In the genomic region with DNA sequence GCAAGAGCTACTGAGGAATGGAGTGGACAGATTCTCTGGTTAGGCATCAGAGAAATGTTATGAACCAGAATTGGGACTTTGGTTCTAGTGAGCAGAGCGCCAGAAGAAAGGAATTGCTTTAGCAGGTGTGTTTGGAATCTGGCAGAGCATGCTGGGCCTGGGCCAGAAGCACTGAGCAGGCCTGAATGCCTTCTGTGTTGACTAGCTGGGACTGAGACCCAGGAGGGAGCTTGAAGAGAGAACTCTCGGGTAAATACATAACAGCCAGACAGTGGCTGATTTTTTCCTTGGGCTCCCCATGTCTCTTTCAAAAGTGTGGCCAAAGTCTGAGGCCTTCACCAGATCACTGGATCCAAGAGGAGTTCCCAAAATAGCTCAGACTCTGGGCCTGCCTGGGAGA, we compare ENCODE assay signal across 10 mouse cellular contexts.
DNase-seq lines count a peak whose midpoint lies in the region; ATAC-seq lines count a peak whose summit lies in the region.
"Had no signal": no experiment of that assay in that cellular context is flagged by ENCODE, and none has a peak within 500 bp of the region (broad histone marks: within the 10 kb centered on the region; RNA-seq: fewer than 3 reads in every experiment).

No protein-coding gene starts in this region.

- H3K4me2 ChIP-seq in heart, embryonic 13.5 days: no peak overlapping the region
- H3K4me2 ChIP-seq in hindbrain, embryonic 11.5 days (replicated peaks; ENCODE audit: low read depth, low read length): no peak overlapping the region

- DNase-seq in frontal cortex, postnatal 14 days (ENCODE audit: low spot score in 2 of 2): no peak
- peak; percentile 67 for DNase-seq in cerebellum, adult 11-12 months
- no peak for DNase-seq in limb, embryonic 10.5 days (ENCODE audit: low spot score)
- DNase-seq in neural tube, embryonic 10.5 days (ENCODE audit: extremely low spot score, low spot score): no peak
- no peak for DNase-seq in spleen, postnatal 36 days (ENCODE audit: low spot score in 2 of 2)
- DNase-seq in hindbrain, embryonic 11.5 days (ENCODE audit: low spot score): no peak

- no peak overlapping the region for H3K9ac ChIP-seq in heart, embryonic 13.5 days
- H3K9ac ChIP-seq in hindbrain, embryonic 11.5 days (ENCODE audit: low read depth, low read length): no peak overlapping the region

- 58% methylated on average over 2 of the region's 2 CpGs for WGBS in heart, embryonic 13.5 days
- 92% methylated on average over 2 of the region's 2 CpGs for WGBS in limb, embryonic 10.5 days
- 74% methylated on average over 2 of the region's 2 CpGs for WGBS in hindbrain, embryonic 11.5 days

- 0 out of 2 replicates have a peak overlapping the region, but pooled peaks have one; percentile 2 for H3K27ac ChIP-seq in heart, embryonic 13.5 days (replicated peaks)
- peak overlapping the region; percentile 5; the same call in 1 of the 2 replicates for H3K27ac ChIP-seq in limb, embryonic 10.5 days
- H3K27ac ChIP-seq in hindbrain, embryonic 11.5 days (ENCODE audit: low read depth, low read length): no peak overlapping the region
- H3K27ac ChIP-seq: kidney, postnatal 0 days had no signal

- no peaks in the 10 kb centered on the region for H3K27me3 ChIP-seq in heart, embryonic 13.5 days (replicated peaks)
- H3K27me3 ChIP-seq in limb, embryonic 10.5 days (ENCODE audit: low read depth, poor library complexity, severe bottlenecking): no peaks in the 10 kb centered on the region
- H3K27me3 ChIP-seq in hindbrain, embryonic 11.5 days (ENCODE audit: control insufficient read depth, insufficient read depth, low read length): no peaks in the 10 kb centered on the region

- H3K9me3 ChIP-seq in heart, embryonic 13.5 days: no peaks in the 10 kb centered on the region
- no peaks in the 10 kb centered on the region for H3K9me3 ChIP-seq in limb, embryonic 10.5 days (replicated peaks)
- no peaks in the 10 kb centered on the region for H3K9me3 ChIP-seq in hindbrain, embryonic 11.5 days (ENCODE audit: control insufficient read depth, low read length)

- H3K4me3 ChIP-seq in heart, embryonic 13.5 days: no peak overlapping the region
- H3K4me3 ChIP-seq in limb, embryonic 10.5 days: no peak overlapping the region
- no peak overlapping the region for H3K4me3 ChIP-seq in hindbrain, embryonic 11.5 days (ENCODE audit: low read depth, low read length)
- H3K4me3 ChIP-seq: myocyte had no signal

- no peaks in the 10 kb centered on the region for H3K36me3 ChIP-seq in heart, embryonic 13.5 days
- no peaks in the 10 kb centered on the region for H3K36me3 ChIP-seq in limb, embryonic 10.5 days
- no peaks in the 10 kb centered on the region for H3K36me3 ChIP-seq in hindbrain, embryonic 11.5 days (ENCODE audit: control insufficient read depth, insufficient read depth, low read length)

- peak; percentile 50 for ATAC-seq in frontal cortex, adult (ENCODE audit: low TSS enrichment)
- no peak for ATAC-seq in heart, embryonic 13.5 days (ENCODE audit: extremely low read depth, insufficient number of reproducible peaks, low FRiP score, low TSS enrichment)
- no peak for ATAC-seq in hindbrain, embryonic 11.5 days (ENCODE audit: low FRiP score)

- peaks cover 14% of the 10 kb centered on the region for H3K4me1 ChIP-seq in heart, embryonic 13.5 days
- H3K4me1 ChIP-seq in limb, embryonic 10.5 days: peaks cover 22% of the 10 kb centered on the region
- H3K4me1 ChIP-seq in hindbrain, embryonic 11.5 days (replicated peaks; ENCODE audit: control insufficient read depth, insufficient read depth, low read length): no peaks in the 10 kb centered on the region
